Mouse (Mus musculus): ENCODE results near the gene Olfr1382. TPM values are rescaled to one million over a fixed set of nuclear protein-coding genes. Genes with fewer than 3 reads are reported as not detected.
"Not testable (repeated sequence)": the region's sequence is repeated elsewhere in the genome, so short reads cannot be mapped to it uniquely, and the experiment has no call there.

The Olfr1382 gene
- not detected in 2 replicates for polyA plus RNA-seq (2014; fragmentation: Nextera tagmentation; extraction: Ambion mirVana)

GRCm38 (mm10) chr11:49527947-49528346 is at the start of gene Olfr1382:
Gene Olfr1382 (plus strand): TSS chr11:49528247.
- Histone ChIP-seq H3K27me3 (ENCODE audit: control insufficient read depth, insufficient read depth, low read length) (no peaks in the 10 kb centered on the region), H3K27ac (ENCODE audit: low read depth, low read length) (no peak within 1 kb of the TSS), H3K4me1 (ENCODE audit: control insufficient read depth, insufficient read depth, low read length) (no peaks in the 10 kb centered on the region), H3K36me3 (ENCODE audit: control insufficient read depth, insufficient read depth, low read length) (no peaks in the 10 kb centered on the region), H3K9me3 (ENCODE audit: control insufficient read depth, low read length) (no peaks in the 10 kb centered on the region), H3K4me2 (no peak within 1 kb of the TSS), H3K9ac (ENCODE audit: low read length) (no peak within 1 kb of the TSS), H3K4me3 (ENCODE audit: low read depth, low read length) (no peak within 1 kb of the TSS)
- DNase-seq (ENCODE audit: low spot score, missing footprints) = no peak
- no peak for ATAC-seq (ENCODE audit: low FRiP score)
- 86% methylated on average over 3 of the region's 3 CpGs for WGBS

- H3K9ac ChIP-seq (ENCODE audit: low read length) = no peak overlapping the region
- H3K4me1 ChIP-seq (ENCODE audit: control insufficient read depth, insufficient read depth, low read length) = no peaks in the 10 kb centered on the region
- 75% methylated on average over 4 of the region's 4 CpGs for WGBS
- no peak overlapping the region for H3K27ac ChIP-seq (ENCODE audit: low read depth, low read length)
- H3K4me2 ChIP-seq = no peak overlapping the region
- H3K27me3 ChIP-seq (ENCODE audit: control insufficient read depth, insufficient read depth, low read length) = no peaks in the 10 kb centered on the region
- H3K36me3 ChIP-seq (ENCODE audit: control insufficient read depth, insufficient read depth, low read length) = no peaks in the 10 kb centered on the region
- no peak for DNase-seq (ENCODE audit: low spot score, missing footprints)
- ATAC-seq (ENCODE audit: low FRiP score) = no peak
- no peaks in the 10 kb centered on the region for H3K9me3 ChIP-seq (ENCODE audit: control insufficient read depth, low read length)
- H3K4me3 ChIP-seq (ENCODE audit: low read depth, low read length) = no peak overlapping the region
Observed at GRCm38 (mm10) chr11:49485973-49486372, 42.1 kb upstream of the Olfr1382 start.

DNA sequence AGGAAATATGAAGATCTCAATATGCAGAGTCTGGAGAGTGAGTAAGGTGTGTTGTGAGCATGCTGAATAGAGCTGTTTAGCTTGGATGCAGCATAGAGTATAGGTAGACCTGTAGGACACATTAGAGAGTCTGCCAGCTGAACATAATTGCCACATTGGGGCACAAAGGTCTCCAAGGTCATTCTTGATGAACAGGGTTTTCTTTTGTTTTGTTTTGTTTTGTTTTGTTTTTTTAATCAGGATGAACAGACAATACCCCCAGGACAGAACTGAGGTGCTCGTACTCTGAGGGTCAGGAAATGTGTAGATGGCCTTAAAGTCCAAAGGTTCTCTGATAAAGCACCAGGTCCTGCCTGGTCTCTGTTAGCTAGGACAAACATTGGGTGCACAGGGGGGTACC is 39.3 kb upstream of the Olfr1382 start, which contains the start of gene Olfr1385:
Gene Olfr1385, plus strand, starts transcription at position 301 of the 400 bp plus-strand sequence.
- not testable (repeated sequence) for H3K4me2 ChIP-seq; H3K27ac ChIP-seq (ENCODE audit: low read depth, low read length); H3K36me3 ChIP-seq (ENCODE audit: control insufficient read depth, insufficient read depth, low read length); DNase-seq (ENCODE audit: low spot score, missing footprints); ATAC-seq (ENCODE audit: low FRiP score); H3K9me3 ChIP-seq (ENCODE audit: control insufficient read depth, low read length); H3K4me3 ChIP-seq (ENCODE audit: low read depth, low read length); H3K4me1 ChIP-seq (ENCODE audit: control insufficient read depth, insufficient read depth, low read length); H3K9ac ChIP-seq (ENCODE audit: low read length); H3K27me3 ChIP-seq (ENCODE audit: control insufficient read depth, insufficient read depth, low read length)
- 81% methylated on average over 1 of the region's 1 CpGs for WGBS

DNA sequence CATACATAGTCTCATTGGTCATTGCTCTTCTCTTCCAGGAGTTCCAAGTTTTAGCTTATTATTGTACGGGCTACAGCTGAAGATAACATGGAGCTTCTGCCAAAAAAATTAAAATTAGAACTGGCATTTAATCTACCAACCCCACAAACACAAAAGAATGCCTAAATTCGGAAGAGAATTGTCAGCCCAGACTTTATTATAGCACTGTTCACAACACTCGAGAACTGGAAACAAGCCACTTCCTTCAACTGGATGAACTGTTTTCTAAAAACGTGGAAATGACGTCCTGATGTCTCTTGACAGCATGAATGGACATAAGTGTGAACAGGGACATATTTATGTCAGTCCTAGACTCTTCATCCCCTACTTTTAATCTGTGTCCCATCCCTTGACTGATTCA is 10.0 kb upstream of the Olfr1382 start:
- no peak overlapping the region for H3K9ac ChIP-seq (ENCODE audit: low read length)
- no peaks in the 10 kb centered on the region for H3K27me3 ChIP-seq (ENCODE audit: control insufficient read depth, insufficient read depth, low read length)
- no peaks in the 10 kb centered on the region for H3K36me3 ChIP-seq (ENCODE audit: control insufficient read depth, insufficient read depth, low read length)
- H3K4me2 ChIP-seq = no peak overlapping the region
- H3K9me3 ChIP-seq (ENCODE audit: control insufficient read depth, low read length) = no peaks in the 10 kb centered on the region
- H3K4me1 ChIP-seq (ENCODE audit: control insufficient read depth, insufficient read depth, low read length) = no peaks in the 10 kb centered on the region
- H3K27ac ChIP-seq (ENCODE audit: low read depth, low read length) = no peak overlapping the region
- ATAC-seq (ENCODE audit: low FRiP score) (no peak), DNase-seq (ENCODE audit: low spot score, missing footprints) (no peak)
- no peak overlapping the region for H3K4me3 ChIP-seq (ENCODE audit: low read depth, low read length)
- 77% methylated on average over 5 of the region's 5 CpGs for WGBS

- no peaks in the 10 kb centered on the region for H3K36me3 ChIP-seq (ENCODE audit: control insufficient read depth, insufficient read depth, low read length)
- ATAC-seq (ENCODE audit: low FRiP score) (no peak), DNase-seq (ENCODE audit: low spot score, missing footprints) (no peak)
- H3K27ac ChIP-seq (ENCODE audit: low read depth, low read length) = no peak within 1 kb of the TSS
- H3K9me3 ChIP-seq (ENCODE audit: control insufficient read depth, low read length) = no peaks in the 10 kb centered on the region
- H3K4me1 ChIP-seq (ENCODE audit: control insufficient read depth, insufficient read depth, low read length) = no peaks in the 10 kb centered on the region
- no peaks in the 10 kb centered on the region for H3K27me3 ChIP-seq (ENCODE audit: control insufficient read depth, insufficient read depth, low read length)
- H3K4me3 ChIP-seq (ENCODE audit: low read depth, low read length) = no peak within 1 kb of the TSS
- no peak within 1 kb of the TSS for H3K4me2 ChIP-seq
- H3K9ac ChIP-seq (ENCODE audit: low read length) = no peak within 1 kb of the TSS
Observed at GRCm38 (mm10) chr11:49519348-49519747, 8.7 kb upstream of the Olfr1382 start, which contains the start of gene Olfr1383. Gene Olfr1383 (plus strand): TSS chr11:49519648.

- DNase-seq (ENCODE audit: low spot score, missing footprints) (no peak), ATAC-seq (ENCODE audit: low FRiP score) (no peak)
- no peak overlapping the region for H3K4me3 ChIP-seq (ENCODE audit: low read depth, low read length)
- H3K4me2 ChIP-seq = no peak overlapping the region
- no peak overlapping the region for H3K27ac ChIP-seq (ENCODE audit: low read depth, low read length)
- H3K36me3 ChIP-seq (ENCODE audit: control insufficient read depth, insufficient read depth, low read length) = no peaks in the 10 kb centered on the region
- no peaks in the 10 kb centered on the region for H3K9me3 ChIP-seq (ENCODE audit: control insufficient read depth, low read length)
- H3K9ac ChIP-seq (ENCODE audit: low read length) = no peak overlapping the region
- H3K27me3 ChIP-seq (ENCODE audit: control insufficient read depth, insufficient read depth, low read length) = no peaks in the 10 kb centered on the region
- H3K4me1 ChIP-seq (ENCODE audit: control insufficient read depth, insufficient read depth, low read length) = no peaks in the 10 kb centered on the region
Observed at GRCm38 (mm10) chr11:49532761-49533160, 4.7 kb downstream of the Olfr1382 start.

- H3K36me3 ChIP-seq (ENCODE audit: control insufficient read depth, insufficient read depth, low read length); ATAC-seq (ENCODE audit: low FRiP score); H3K9ac ChIP-seq (ENCODE audit: low read length); DNase-seq (ENCODE audit: low spot score, missing footprints); H3K4me1 ChIP-seq (ENCODE audit: control insufficient read depth, insufficient read depth, low read length); H3K4me3 ChIP-seq (ENCODE audit: low read depth, low read length); H3K27ac ChIP-seq (ENCODE audit: low read depth, low read length); H3K27me3 ChIP-seq (ENCODE audit: control insufficient read depth, insufficient read depth, low read length); H3K4me2 ChIP-seq; H3K9me3 ChIP-seq (ENCODE audit: control insufficient read depth, low read length): not testable (repeated sequence)
- WGBS = 97% methylated on average over 2 of the region's 2 CpGs
Observed at GRCm38 (mm10) chr11:49536631-49537030, 8.6 kb downstream of the Olfr1382 start.

DNA sequence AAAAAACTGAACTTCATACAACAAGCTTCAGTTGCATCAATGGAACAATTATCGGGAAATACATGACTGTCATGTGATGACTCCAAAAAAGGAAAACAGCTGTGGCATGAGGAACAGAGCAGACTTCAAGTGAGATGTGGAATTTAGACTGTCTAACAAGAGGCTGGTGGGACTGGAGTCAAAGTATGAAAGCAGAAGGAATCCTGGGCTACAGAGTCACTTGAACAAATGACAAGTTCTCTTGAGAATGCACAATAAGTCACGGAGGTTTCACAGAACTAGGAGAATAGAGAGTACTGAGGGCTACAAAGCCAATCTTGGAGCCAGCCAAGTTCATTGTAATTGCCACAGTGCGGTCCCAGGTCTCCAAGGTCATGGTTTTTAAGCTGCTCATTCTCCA is 15.1 kb downstream of the Olfr1382 start, which contains the start of gene Olfr1381:
Gene Olfr1381, plus strand, starts transcription at position 301 of the 400 bp plus-strand sequence.
- 62% methylated on average over 3 of the region's 3 CpGs for WGBS
- H3K27me3 ChIP-seq (ENCODE audit: control insufficient read depth, insufficient read depth, low read length); H3K27ac ChIP-seq (ENCODE audit: low read depth, low read length); H3K4me2 ChIP-seq; H3K4me3 ChIP-seq (ENCODE audit: low read depth, low read length); ATAC-seq (ENCODE audit: low FRiP score); H3K9ac ChIP-seq (ENCODE audit: low read length); H3K4me1 ChIP-seq (ENCODE audit: control insufficient read depth, insufficient read depth, low read length); H3K9me3 ChIP-seq (ENCODE audit: control insufficient read depth, low read length); DNase-seq (ENCODE audit: low spot score, missing footprints); H3K36me3 ChIP-seq (ENCODE audit: control insufficient read depth, insufficient read depth, low read length): not testable (repeated sequence)

- 75% methylated on average over 3 of the region's 3 CpGs for WGBS
- not testable (repeated sequence) for DNase-seq (ENCODE audit: low spot score, missing footprints); ATAC-seq (ENCODE audit: low FRiP score); H3K9me3 ChIP-seq (ENCODE audit: control insufficient read depth, low read length); H3K27ac ChIP-seq (ENCODE audit: low read depth, low read length); H3K4me2 ChIP-seq; H3K27me3 ChIP-seq (ENCODE audit: control insufficient read depth, insufficient read depth, low read length); H3K4me3 ChIP-seq (ENCODE audit: low read depth, low read length); H3K4me1 ChIP-seq (ENCODE audit: control insufficient read depth, insufficient read depth, low read length); H3K9ac ChIP-seq (ENCODE audit: low read length); H3K36me3 ChIP-seq (ENCODE audit: control insufficient read depth, insufficient read depth, low read length)
Observed at GRCm38 (mm10) chr11:49554033-49554432, 26.0 kb downstream of the Olfr1382 start.

All from midbrain, embryonic 11.5 days (tissue).